Mouse (Mus musculus) forebrain, embryonic 16.5 days (tissue): ENCODE results near the gene Ptbp3. TPM values are rescaled to one million over a fixed set of nuclear protein-coding genes. Genes with fewer than 3 reads are reported as not detected.

Experiments used
- polyA plus RNA-seq: library from polyadenylated mRNA; unstranded; fragments of >200 nt; fragmentation: Nextera tagmentation; extraction: Ambion mirVana; gene quantifications from 2 replicates; pipeline ENCODE4 v1.2.1, GENCODE M21; 2015

Ptbp3 gene
- polyA plus RNA-seq, 1 experiment from 2014 or later, result 15.9 TPM

Other genes starting within 250 kb of the Ptbp3 start
- 0.84 and 1.8 TPM in 2 replicates for gene Susd1, start 110.7 kb downstream of the Ptbp3 start, polyA plus RNA-seq
- gene Hsdl2, start 32.2 kb upstream of the Ptbp3 start, polyA plus RNA-seq, result 19.5 and 23.1 TPM in 2 replicates
- 24.6 and 29.8 TPM in 2 replicates for gene E130308A19Rik, start 76.8 kb upstream of the Ptbp3 start, polyA plus RNA-seq